Mouse (Mus musculus): ENCODE results near the gene Zbtb16. TPM values are rescaled to one million over a fixed set of nuclear protein-coding genes. Genes with fewer than 3 reads are reported as not detected.

The Zbtb16 gene
- total RNA-seq, 2 experiments from 2014 or later = 129 to 168 TPM

- intact Hi-C loops (cut with DNase I) = no loop called here
- no peak for DNase-seq
Measured at GRCm38 (mm10) chr9:48776268-48776667, 59.8 kb downstream of the Zbtb16 start.

DNA sequence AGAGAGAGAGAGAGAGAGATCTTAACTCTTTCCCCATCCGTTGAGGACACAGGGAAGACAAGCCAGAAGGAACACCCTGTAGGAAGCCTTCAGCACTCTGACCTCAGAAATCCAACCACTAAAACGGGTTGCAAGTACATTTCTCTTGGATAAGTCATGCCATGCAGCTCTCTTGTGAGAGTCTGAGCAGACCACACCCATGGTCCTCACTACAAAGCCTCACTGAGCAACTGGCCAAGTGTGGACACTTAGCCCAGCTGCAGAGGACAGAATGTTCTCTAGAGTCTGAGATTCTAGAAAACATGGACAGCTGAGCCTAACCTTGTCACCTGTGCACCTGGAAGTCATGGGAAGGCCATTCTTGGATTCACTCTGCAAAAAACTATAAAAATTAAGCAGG, 60.5 kb downstream of the Zbtb16 start:
- DNase-seq = peak in 1 of 2 experiments; percentile 54
- intact Hi-C loops (cut with DNase I) = no loop called here

GRCm38 (mm10) chr9:48773710-48774109, 62.3 kb downstream of the Zbtb16 start:
- DNase-seq = no peak
- intact Hi-C loops (cut with DNase I) = no loop called here

- intact Hi-C loops (cut with DNase I) = no loop called here
- DNase-seq = no peak
Measured at GRCm38 (mm10) chr9:48773130-48773529, 62.9 kb downstream of the Zbtb16 start.

DNA sequence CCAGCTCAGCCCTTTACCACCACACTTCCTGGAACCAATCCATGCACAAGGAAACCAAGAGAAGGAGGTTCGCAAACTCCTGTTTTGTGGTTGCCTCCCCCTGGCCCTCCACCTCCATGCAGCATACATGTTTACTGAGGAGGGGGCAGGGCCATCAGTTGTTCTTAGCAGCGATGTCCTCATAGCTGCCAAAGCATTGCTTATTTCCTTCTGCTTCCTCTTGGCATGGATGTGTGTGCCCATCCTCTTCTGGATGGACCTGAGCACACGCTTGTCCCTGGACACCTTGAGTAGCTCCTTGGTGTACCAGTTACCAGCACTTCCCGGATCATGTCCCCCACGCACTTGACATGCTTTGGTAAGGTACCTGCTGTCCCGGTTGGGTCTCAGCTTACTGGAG, 64.5 kb downstream of the Zbtb16 start:
- no peak for DNase-seq
- intact Hi-C loops (cut with DNase I) = no loop called here

GRCm38 (mm10) chr9:48768965-48769364, 67.1 kb downstream of the Zbtb16 start:
- intact Hi-C loops (cut with DNase I) = no loop called here
- no peak for DNase-seq

DNA sequence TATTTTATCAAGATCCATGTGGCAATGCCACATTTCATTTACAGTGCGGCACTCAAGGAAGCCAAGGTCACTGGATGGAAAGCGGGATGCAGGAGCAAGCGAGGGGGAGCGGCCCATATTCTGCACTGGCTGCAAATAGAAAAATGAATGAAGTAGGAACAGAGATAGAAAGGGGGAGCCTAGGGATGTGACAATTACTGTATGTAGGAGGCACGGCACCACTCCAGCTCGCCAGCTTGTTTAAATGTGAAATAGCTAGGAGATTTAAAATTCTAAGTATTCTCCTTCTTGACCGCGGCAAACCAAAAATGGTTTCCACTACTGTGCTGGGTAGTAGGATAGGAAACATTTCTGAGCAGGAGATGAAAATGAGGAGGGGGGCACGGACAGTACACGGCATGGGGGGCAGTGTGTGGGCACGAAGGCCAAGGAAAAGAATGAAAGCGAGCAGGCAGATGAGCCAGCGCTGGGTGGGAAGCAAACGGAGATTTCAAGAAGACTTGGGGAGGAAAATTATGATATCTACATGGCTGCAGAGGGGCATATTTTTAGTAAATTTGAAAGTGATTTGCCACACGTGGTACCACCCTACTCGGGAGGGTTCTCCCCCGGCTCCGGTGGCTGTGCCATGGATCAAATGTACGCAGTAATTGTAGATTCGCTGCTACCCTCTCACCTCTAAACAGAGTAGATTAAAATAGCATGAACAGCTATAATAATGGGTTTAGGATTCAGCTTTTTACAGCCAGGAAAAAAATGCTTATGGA, 68.2 kb downstream of the Zbtb16 start:
- DNase-seq = no peak
- intact Hi-C loops (cut with DNase I) = no loop called here

DNA sequence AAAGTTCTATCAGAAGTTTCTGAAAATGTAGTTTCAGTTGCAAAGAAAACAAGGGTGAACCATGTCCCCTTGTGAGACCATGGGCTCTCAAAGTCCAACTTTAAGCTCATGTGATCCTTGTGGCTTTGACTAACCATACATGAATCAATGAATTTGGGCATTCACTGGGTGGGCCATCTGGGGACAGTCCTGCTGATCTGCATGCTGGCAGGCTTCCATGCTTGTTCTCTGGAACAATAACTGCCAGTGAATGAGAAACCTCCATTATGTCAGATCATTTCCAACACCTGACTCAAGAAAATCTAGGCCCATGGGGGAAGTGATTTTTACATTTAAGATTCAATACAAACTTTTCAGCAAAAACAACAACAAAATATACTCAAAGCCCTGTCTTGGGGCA, 70.1 kb downstream of the Zbtb16 start:
- DNase-seq = no peak
- intact Hi-C loops (cut with DNase I) = no loop called here

DNA sequence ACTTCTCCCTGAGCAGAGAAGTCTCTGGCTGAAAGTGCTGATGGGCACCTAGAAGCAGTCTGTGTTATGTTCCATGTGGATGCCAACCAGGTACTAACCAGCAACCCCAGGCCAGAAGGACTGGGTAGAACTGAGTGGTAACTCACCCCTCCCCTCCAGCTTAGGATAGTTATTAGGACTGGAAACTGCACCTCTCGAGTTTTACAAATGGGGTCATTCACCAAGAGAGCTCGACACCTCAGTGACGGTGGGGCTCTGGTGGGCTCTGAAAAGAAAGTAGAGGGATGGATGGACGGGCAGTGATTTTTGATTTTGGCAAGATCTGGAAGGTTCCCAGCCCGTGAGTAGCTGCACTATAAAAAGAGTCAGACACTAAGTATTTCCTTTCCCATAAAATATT, 71.7 kb downstream of the Zbtb16 start:
- intact Hi-C loops (cut with DNase I) = no loop called here
- no peak for DNase-seq

DNA sequence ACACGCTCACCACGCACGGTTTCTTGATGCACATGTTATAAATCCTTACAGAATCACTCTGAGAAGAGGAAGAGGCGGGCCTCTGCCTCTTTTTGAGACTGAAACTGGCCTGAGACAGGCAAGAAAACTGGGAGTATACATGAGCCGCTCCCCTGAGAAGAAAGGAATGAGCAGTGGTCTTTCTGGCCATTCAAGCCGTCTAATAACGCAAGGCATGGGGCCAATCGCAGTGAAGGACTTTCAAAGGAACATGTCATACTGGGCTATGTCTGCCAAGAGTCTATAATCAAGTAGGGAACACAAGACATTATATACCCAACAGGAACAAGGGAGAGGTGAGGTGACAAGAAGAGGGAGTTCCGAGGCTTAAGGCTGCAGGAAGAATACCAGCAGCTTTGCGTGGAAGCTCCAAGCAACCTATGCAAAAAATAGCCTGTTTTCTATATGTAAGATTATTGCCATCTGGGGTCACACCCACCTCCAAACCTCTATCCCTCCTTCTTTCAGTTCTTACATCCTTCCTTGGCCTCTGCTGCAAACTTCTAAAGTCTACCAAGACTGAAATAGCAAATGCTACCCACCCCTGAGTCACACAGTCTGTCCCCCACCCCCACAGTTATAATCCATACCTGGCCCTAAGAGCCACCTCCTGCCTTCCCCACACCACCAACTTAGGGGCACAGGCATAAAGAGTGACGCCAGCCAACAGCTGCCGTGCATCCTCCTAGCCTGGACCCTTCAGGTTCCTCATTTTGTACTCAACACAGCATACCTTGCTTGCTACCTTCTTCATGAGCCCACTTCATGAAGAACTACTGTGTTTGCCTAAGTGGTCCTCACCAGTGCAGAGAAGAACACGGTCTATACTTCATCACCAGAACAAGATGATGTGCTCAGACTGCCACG, 74.0 kb downstream of the Zbtb16 start:
- intact Hi-C loops (cut with DNase I) = no loop called here
- no peak for DNase-seq

- intact Hi-C loops (cut with DNase I) = no loop called here
- DNase-seq = no peak
Measured at GRCm38 (mm10) chr9:48761175-48761556, 74.9 kb downstream of the Zbtb16 start.

DNA sequence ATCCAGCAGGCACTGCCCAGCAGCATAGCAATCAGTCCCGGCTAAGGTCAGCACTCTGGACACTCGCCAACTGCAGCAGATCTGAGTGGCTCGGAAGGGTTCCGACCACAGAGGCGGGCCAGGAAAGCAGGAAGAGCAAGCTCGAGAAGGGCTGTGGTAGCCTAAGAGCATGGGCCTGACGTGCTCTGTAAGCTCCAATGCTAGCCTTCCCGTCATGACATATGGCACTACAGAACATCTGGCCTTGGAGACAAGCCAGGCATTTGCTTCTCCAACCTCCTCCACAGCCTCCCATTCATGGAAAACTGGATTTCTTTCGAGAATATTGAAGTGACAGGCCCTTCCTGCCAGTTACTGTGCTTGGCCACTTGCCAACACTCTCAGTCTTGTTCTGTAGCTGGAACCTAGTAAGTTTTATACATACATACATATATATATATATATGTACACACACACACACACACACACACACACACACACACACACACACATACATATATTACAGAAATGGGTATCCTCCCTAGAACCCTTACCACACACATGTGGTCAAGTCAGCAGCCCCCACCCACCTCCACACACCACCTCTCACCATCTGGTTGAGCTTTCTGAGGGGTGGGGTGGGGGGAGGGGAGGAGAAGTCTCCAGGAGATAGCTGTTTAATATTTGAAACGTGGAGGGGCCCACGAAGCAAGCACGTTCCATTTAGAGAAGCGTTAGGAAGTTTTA, 75.4 kb downstream of the Zbtb16 start:
- intact Hi-C loops (cut with DNase I) = no loop called here
- DNase-seq = peak in 1 of 2 experiments; percentile 66

GRCm38 (mm10) chr9:48759098-48759497, 76.9 kb downstream of the Zbtb16 start:
- no peak for DNase-seq
- intact Hi-C loops (cut with DNase I) = no loop called here

DNA sequence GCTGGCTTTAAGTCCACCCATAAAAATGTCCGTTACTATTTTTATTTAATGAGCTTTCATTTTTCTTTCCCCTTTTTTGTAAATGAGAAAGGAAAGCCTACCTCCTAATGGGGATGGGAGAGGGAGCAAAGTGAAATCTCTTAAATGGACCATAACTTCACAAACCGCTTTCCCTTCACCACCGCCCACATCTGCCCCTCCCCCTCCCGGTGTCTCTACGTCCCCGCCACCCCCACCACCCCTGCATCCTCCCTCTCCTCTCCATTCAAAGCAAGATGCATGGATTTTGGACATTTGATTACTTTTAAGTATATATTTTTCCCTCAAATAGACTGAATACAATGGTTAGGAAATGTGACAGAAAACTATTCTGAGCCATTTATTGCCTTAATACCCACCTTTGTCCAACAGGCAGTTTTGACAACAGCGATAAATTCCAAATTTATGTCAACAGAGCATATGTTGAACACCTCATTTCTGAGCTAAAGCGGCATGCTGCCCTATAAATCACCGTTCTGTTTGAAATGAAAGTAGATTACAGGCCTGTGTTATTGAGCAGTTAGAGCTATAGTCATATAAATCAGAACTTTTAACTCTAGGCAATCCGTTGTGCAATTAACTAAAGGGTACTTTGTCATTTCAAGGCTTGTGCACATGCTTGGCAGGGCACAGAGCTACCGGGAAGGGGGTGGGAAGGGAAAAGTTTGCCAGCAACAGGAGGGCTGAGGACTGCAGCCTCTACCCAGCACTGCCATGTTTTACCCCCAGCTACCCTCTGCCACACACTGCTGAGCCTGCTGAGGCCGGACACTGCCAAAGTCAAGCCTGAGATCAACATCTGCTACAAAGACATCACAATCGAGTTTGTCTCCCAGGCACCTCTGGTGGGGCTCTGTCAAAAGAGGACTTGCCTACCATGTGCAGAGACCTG, 78.1 kb downstream of the Zbtb16 start:
- intact Hi-C loops (cut with DNase I) = no loop called here
- DNase-seq = no peak

DNA sequence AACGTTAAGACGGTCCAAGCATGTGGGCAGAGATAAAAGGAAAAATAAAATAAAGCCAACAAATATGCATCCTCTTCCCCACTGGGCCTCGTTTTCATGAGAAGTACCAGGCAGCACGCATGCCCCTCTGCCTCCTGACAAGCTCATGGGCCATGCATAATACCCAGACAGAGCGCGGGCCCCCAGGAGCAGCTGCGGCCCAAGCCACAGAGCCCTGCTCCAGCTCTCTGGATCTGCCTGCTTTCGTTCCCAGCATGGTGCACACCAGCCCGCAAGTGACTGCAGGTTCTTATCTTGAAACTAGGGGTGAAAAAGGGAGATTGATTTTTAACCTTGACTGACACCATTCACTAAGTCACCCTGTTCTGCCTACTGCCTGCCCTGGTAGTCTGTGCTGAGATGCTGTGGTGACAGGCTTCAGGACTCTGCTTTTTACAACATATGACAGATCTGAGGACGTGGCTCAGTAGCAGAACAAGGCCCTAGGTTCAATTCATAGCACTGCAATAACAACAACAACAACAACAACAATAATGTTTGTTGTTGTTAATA, 79.7 kb downstream of the Zbtb16 start:
- intact Hi-C loops (cut with DNase I) = no loop called here
- DNase-seq = no peak

- intact Hi-C loops (cut with DNase I) = no loop called here
- no peak for DNase-seq
Measured at GRCm38 (mm10) chr9:48755438-48756070, 80.5 kb downstream of the Zbtb16 start.

DNA sequence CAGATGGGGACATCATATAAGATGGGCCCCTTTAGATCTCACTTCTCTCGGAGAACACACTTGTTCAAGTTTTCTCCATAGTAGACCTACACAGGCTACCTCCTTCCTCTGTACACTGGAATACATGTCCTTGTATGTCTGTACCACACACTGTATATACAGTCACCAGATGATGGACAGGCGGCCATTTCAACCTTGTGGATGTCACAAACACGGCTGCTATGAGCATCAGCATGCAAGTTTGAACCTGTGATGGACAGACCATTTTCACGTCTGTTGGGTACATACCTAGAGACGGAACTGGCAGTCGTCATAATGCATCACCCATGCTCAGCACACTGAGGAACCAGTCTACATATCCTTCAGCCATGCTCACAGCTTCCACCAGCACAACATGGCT, 81.6 kb downstream of the Zbtb16 start:
- intact Hi-C loops (cut with DNase I) = no loop called here
- no peak for DNase-seq

DNA sequence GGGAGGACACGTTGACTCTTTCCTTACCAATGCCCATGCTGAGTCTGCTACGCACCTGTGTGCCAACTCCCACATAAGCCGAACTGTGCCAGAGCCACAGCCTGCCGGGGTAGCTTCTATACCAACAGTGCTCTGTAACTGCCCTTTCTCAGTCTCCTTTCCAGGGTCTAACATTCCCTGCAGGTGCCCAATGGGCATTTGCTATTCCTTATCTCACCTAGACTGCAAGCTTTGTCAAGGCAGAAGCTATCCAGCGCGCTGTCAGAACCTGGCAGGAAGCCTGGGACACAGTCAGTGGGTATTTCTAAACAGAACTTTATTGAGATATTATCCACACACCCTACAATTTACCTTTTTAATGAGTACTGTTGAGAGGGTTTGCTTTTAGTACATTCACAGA, 82.1 kb downstream of the Zbtb16 start:
- intact Hi-C loops (cut with DNase I) = no loop called here
- no peak for DNase-seq

- DNase-seq = no peak
- intact Hi-C loops (cut with DNase I) = no loop called here
Measured at GRCm38 (mm10) chr9:48751900-48752299, 84.1 kb downstream of the Zbtb16 start.

All from gastrocnemius, postnatal 36 days (tissue).